Comparison of ENCODE assay signal across 24 mouse cellular contexts in genomic region chr3:58181715-58182114, GRCm38 (mm10).
DNase-seq lines count a peak whose midpoint lies in the region; ATAC-seq and TF ChIP-seq lines count a peak whose summit lies in the region.
"Had no signal": no experiment of that assay in that cellular context is flagged by ENCODE, and none has a peak within 500 bp of the region (broad histone marks: within the 10 kb centered on the region; RNA-seq: fewer than 3 reads in every experiment).

No protein-coding gene starts in this region.

- peak overlapping the region; percentile 14 for H3K4me2 ChIP-seq in heart, embryonic 15.5 days
- no peak overlapping the region for H3K4me2 ChIP-seq in embryonic facial prominence, embryonic 11.5 days (ENCODE audit: low read depth, low read length)
- H3K4me2 ChIP-seq in intestine, embryonic 16.5 days (ENCODE audit: low read depth, low read length), result no peak overlapping the region
- H3K4me2 ChIP-seq: embryonic facial prominence, embryonic 15.5 days; limb, embryonic 15.5 days; liver, embryonic 15.5 days; midbrain, embryonic 13.5 days; neural tube, embryonic 13.5 days had no signal

- H3K27me3 ChIP-seq in heart, embryonic 15.5 days, result no peaks in the 10 kb centered on the region
- H3K27me3 ChIP-seq in heart, adult 2 months (ENCODE audit: control insufficient read depth, insufficient read depth, low read length), result no peaks in the 10 kb centered on the region
- H3K27me3 ChIP-seq in embryonic facial prominence, embryonic 11.5 days (ENCODE audit: control insufficient read depth, insufficient read depth, low read length), result no peaks in the 10 kb centered on the region
- no peaks in the 10 kb centered on the region for H3K27me3 ChIP-seq in intestine, embryonic 16.5 days (replicated peaks; ENCODE audit: control insufficient read depth, insufficient read depth, low read length)
- H3K27me3 ChIP-seq: embryonic facial prominence, embryonic 15.5 days; limb, embryonic 15.5 days; liver, embryonic 15.5 days; midbrain, embryonic 13.5 days; neural tube, embryonic 13.5 days; Patski had no signal

- DNase-seq in heart, adult 2 months, result no peak
- peak; percentile 10 for DNase-seq in retina, postnatal 1 day
- DNase-seq in retina, embryonic 14.5 days (ENCODE audit: low spot score), result no peak
- peak; percentile 15 for DNase-seq in embryonic facial prominence, embryonic 11.5 days (ENCODE audit: low spot score)
- no peak for DNase-seq in B cell, adult 2 months
- DNase-seq: adrenal gland, postnatal 14 days; cerebellum, postnatal 10 days; forebrain, postnatal 0 days; gastrocnemius, postnatal 36 days; layer of hippocampus, postnatal 36 days; lung, postnatal 14 days; thymus, adult 18-20 months; thymus, postnatal 4 days had no signal

- TF ChIP-seq POLR2A in heart, adult 2 months (IDR thresholded peaks at IDR 0.05; ENCODE audit: insufficient read depth, low read depth, low read length), result no peak

- no peak for TF ChIP-seq CTCF in heart, adult 2 months (IDR thresholded peaks at IDR 0.05)

- TF ChIP-seq EP300 in heart, adult 2 months (IDR thresholded peaks at IDR 0.05; ENCODE audit: insufficient read depth, low read depth, low read length), result no peak

- H3K79me2 ChIP-seq in heart, adult 2 months (replicated peaks; ENCODE audit: control insufficient read depth, insufficient read depth, low read length), result no peaks in the 10 kb centered on the region

- H3K27ac ChIP-seq in heart, embryonic 15.5 days, result peak overlapping the region; percentile 91
- H3K27ac ChIP-seq in heart, adult 2 months, result no peak overlapping the region
- H3K27ac ChIP-seq in embryonic facial prominence, embryonic 11.5 days (replicated peaks; ENCODE audit: low read depth, low read length), result no peak overlapping the region
- no peak overlapping the region for H3K27ac ChIP-seq in intestine, embryonic 16.5 days (ENCODE audit: low read length)
- H3K27ac ChIP-seq: embryonic facial prominence, embryonic 15.5 days; hindbrain, embryonic 10.5 days; kidney, postnatal 0 days; layer of hippocampus, adult 2 months; limb, embryonic 15.5 days; liver, embryonic 15.5 days; midbrain, embryonic 13.5 days; neural tube, embryonic 13.5 days had no signal

- WGBS in heart, embryonic 15.5 days, result 24% methylated on average over 3 of the region's 3 CpGs
- 18% methylated on average over 3 of the region's 3 CpGs for WGBS in heart, adult 2 months
- WGBS in embryonic facial prominence, embryonic 11.5 days, result 48% methylated on average over 3 of the region's 3 CpGs
- WGBS in intestine, embryonic 16.5 days, result 63% methylated on average over 3 of the region's 3 CpGs

- peaks cover 10% of the 10 kb centered on the region for H3K4me1 ChIP-seq in heart, embryonic 15.5 days (replicated peaks)
- no peaks in the 10 kb centered on the region for H3K4me1 ChIP-seq in heart, adult 2 months (ENCODE audit: control insufficient read depth, insufficient read depth, low read length)
- no peaks in the 10 kb centered on the region for H3K4me1 ChIP-seq in embryonic facial prominence, embryonic 11.5 days (ENCODE audit: control insufficient read depth, insufficient read depth, low read length)
- H3K4me1 ChIP-seq in intestine, embryonic 16.5 days (ENCODE audit: control insufficient read depth, insufficient read depth, low read length), result no peaks in the 10 kb centered on the region
- H3K4me1 ChIP-seq: embryonic facial prominence, embryonic 15.5 days; hindbrain, embryonic 10.5 days; limb, embryonic 15.5 days; liver, embryonic 15.5 days; midbrain, embryonic 13.5 days; neural tube, embryonic 13.5 days had no signal

- no peaks in the 10 kb centered on the region for H3K9me3 ChIP-seq in heart, embryonic 15.5 days (replicated peaks)
- no peaks in the 10 kb centered on the region for H3K9me3 ChIP-seq in embryonic facial prominence, embryonic 11.5 days (replicated peaks; ENCODE audit: control insufficient read depth, low read length)
- H3K9me3 ChIP-seq in intestine, embryonic 16.5 days (ENCODE audit: control insufficient read depth, low read length), result no peaks in the 10 kb centered on the region
- H3K9me3 ChIP-seq: embryonic facial prominence, embryonic 15.5 days; hindbrain, embryonic 10.5 days; limb, embryonic 15.5 days; liver, embryonic 15.5 days; midbrain, embryonic 13.5 days; neural tube, embryonic 13.5 days had no signal

- no peak overlapping the region for H3K4me3 ChIP-seq in heart, embryonic 15.5 days
- no peak overlapping the region for H3K4me3 ChIP-seq in heart, adult 2 months
- H3K4me3 ChIP-seq in embryonic facial prominence, embryonic 11.5 days (ENCODE audit: low read depth, low read length), result no peak overlapping the region
- no peak overlapping the region for H3K4me3 ChIP-seq in intestine, embryonic 16.5 days (ENCODE audit: low read length)
- H3K4me3 ChIP-seq: embryonic facial prominence, embryonic 15.5 days; hindbrain, embryonic 10.5 days; layer of hippocampus, adult 2 months; limb, embryonic 15.5 days; liver, embryonic 15.5 days; midbrain, embryonic 13.5 days; neural tube, embryonic 13.5 days had no signal

- ATAC-seq in heart, embryonic 15.5 days (replicated peaks; ENCODE audit: insufficient number of reproducible peaks, insufficient read depth, low FRiP score, low read depth), result peak; percentile 94
- no peak for ATAC-seq in embryonic facial prominence, embryonic 11.5 days (replicated peaks; ENCODE audit: insufficient number of reproducible peaks, low FRiP score, low TSS enrichment, low read depth)
- ATAC-seq in intestine, embryonic 16.5 days, result no peak
- ATAC-seq: forebrain, postnatal 0 days; midbrain, embryonic 13.5 days; Patski had no signal

- no peaks in the 10 kb centered on the region for H3K36me3 ChIP-seq in heart, embryonic 15.5 days
- H3K36me3 ChIP-seq in heart, adult 2 months (ENCODE audit: control insufficient read depth, insufficient read depth, low read length), result no peaks in the 10 kb centered on the region
- H3K36me3 ChIP-seq in embryonic facial prominence, embryonic 11.5 days (replicated peaks; ENCODE audit: control insufficient read depth, insufficient read depth, low read depth, low read length), result no peaks in the 10 kb centered on the region
- no peaks in the 10 kb centered on the region for H3K36me3 ChIP-seq in intestine, embryonic 16.5 days (ENCODE audit: control insufficient read depth, insufficient read depth, low read length)
- H3K36me3 ChIP-seq: embryonic facial prominence, embryonic 15.5 days; hindbrain, embryonic 10.5 days; limb, embryonic 15.5 days; liver, embryonic 15.5 days; midbrain, embryonic 13.5 days; neural tube, embryonic 13.5 days had no signal

- intact Hi-C loops in heart, adult 2 months (cut with DNase I), result no loop called here

- no peak overlapping the region for H3K9ac ChIP-seq in heart, embryonic 15.5 days
- no peak overlapping the region for H3K9ac ChIP-seq in heart, adult 2 months (ENCODE audit: low read depth, low read length)
- no peak overlapping the region for H3K9ac ChIP-seq in embryonic facial prominence, embryonic 11.5 days (replicated peaks; ENCODE audit: low read length)
- no peak overlapping the region for H3K9ac ChIP-seq in intestine, embryonic 16.5 days (ENCODE audit: low read depth, low read length)
- H3K9ac ChIP-seq: embryonic facial prominence, embryonic 15.5 days; forebrain, postnatal 0 days; limb, embryonic 15.5 days; liver, embryonic 15.5 days; midbrain, embryonic 13.5 days; neural tube, embryonic 13.5 days had no signal

Comparison
In these comparisons a context has a peak if more than half of its experiments do, and no peak if none do; other contexts are left out.
1. DNase-seq: peak in retina, postnatal 1 day (single experiment) and embryonic facial prominence, embryonic 11.5 days (single experiment); none in heart, adult 2 months (0 of 2), retina, embryonic 14.5 days (single experiment) and B cell, adult 2 months (0 of 2).